Mouse (Mus musculus) spleen, postnatal 14 days (tissue): Measurements from ENCODE around the gene Psmd11.
"Not testable (repeated sequence)": the region's sequence is repeated elsewhere in the genome, so short reads cannot be mapped to it uniquely, and the experiment has no call there.

ENCODE experiments used
- DNase-seq, 2 experiments: peaks; one replicate each; pipeline ENCODE4 v3.0.0; 2021 to 2022; ENCODE audit warnings: low spot score in 2 of 2

The Psmd11 gene

DNA sequence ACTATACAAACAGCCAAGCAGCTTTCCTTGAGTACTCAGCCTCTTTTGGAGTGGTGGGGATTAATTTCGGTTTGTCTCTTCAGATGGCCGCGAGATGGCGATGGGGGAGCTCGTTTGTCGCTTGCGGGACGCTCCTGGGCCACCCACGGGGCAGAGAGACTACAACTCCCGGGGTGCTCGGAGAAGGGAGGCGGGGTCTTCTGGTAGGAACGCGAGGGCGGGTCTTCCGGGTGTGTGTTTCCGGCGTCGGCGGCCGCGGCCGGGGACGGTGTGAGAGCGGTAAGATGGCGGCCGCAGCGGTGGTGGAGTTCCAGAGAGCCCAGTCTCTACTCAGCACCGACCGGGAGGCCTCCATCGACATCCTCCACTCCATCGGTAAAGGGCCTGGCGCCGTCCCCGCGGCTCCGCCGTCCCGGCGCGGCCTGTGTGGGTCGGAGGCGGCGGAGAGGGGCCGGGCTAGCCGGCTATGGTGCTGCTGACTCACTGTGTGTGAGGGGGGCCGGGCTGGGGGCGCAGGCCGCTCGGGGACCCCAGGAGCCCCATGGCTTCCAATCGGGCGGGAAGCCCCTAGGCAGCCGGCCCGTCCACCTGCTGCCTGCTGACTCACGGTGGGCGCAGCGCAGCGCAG, at the start of gene Psmd11:
TSS of gene Psmd11 (plus strand) at position 235 of the 628 bp plus-strand sequence.
- DNase-seq, result peak; percentile 87 to 94

DNA sequence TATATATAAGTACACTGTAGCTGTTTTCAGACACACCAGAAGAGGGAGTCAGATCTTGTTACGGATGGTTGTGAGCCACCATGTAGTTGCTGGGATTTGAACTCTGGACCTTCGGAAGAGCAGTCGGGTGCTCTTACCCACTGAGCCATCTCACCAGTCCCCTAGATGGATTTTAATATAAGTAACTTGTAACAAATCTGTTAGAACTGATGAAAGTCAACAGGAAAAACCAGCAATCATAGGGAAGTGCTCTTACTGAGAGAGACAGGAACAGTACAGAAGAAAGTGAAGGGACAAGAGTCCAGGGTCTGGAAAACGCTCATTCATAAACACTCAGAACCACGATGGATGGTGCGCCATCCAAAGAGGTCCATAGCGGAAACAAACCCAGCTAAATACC, 49.2 kb upstream of the Psmd11 start:
- DNase-seq, result not testable (repeated sequence)

DNA sequence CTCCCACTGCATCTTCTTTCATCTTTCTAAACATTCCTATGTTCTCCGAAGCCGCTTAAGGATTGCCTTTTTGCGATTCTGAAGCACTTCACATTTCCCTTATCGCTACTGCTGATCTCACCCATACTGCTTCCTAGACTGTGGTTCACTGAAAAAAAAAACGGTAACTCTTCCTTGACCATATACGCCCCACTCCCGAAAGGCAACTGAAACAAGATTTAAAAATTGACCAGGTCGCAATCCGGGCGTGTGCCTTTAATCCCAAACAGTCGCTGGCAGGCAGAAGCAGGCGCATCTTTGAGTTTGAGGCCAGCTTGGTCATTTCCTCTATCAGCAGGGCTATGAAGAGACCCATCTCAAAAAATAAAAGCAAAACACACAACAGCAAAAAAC, 45.8 kb upstream of the Psmd11 start:
- DNase-seq, result peak; percentile 9 to 14

DNA sequence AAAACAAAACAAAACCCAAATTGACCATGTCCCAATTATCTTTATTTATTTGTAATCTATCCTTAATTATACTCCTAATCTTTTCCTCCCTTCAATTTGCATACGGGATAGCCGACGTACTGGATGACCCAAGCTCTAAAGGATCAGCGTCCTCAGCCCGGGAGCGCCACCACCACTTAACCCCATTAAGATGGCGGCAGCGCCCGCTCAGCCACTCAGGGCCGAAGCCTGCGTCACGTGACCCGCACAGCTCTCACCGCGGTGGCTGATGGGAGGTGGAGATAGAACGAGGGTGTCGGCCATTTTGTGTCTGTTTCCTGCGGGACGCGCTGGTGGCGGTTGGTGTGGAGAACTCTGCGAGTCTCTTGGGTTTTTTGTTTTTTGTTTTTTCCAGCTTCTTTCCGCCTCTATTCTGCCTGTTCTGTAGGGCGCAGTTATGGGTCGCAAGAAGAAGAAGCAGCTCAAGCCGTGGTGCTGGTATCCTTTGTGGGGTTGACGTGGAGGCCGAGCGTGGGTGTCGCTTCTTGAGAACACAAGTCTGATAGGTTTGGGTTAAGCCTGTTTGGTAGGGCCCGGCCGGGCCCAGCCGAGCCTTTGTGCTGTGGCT, 45.3 kb upstream of the Psmd11 start, which contains the start of gene Zfp207:
TSS of gene Zfp207 (plus strand) at position 261 of the 607 bp plus-strand sequence.
- peak; percentile 95 to 98 for DNase-seq

DNA sequence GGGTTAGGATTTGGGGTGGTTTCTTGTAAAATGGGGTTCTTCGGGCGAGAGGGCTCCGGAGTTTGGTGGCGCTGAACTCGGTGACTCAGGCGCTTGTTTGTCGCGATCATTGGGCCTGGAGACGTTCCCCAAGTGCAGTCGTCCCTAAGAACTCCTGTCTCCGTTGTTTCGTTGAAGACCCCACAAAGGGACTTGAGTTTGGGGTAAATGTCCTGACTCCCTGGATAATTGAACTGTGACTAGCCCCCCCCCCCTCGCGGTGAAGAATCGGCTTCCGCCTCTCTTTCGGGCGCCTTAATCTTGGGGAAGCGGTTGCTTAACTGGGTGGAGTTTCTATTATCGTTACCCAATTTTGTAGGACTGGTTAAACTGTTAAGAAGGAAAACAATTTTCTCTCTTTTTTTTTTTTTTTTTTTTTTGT, 44.8 kb upstream of the Psmd11 start:
- DNase-seq, result peak in 1 of 2 experiments; percentile 44

DNA sequence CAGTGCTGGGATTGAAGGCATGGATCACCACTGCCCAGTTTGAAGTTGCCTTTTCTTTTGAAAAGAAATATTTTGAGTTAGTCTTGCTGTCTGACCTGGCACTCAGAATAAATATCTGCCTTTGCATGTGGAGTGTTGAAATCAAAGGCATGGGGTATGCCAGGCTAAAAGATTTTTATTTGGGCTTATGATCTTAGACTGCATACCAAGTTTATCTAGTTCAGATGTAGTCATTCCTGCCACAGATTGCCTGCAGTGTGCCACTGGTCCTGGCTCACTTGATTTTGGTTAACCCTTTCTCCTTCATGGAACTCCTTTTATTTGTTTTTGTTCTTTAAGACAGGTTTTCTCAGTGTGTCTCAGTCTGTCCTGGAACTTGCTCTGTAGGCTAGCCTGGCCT, 44.0 kb upstream of the Psmd11 start:
- DNase-seq, result no peak

DNA sequence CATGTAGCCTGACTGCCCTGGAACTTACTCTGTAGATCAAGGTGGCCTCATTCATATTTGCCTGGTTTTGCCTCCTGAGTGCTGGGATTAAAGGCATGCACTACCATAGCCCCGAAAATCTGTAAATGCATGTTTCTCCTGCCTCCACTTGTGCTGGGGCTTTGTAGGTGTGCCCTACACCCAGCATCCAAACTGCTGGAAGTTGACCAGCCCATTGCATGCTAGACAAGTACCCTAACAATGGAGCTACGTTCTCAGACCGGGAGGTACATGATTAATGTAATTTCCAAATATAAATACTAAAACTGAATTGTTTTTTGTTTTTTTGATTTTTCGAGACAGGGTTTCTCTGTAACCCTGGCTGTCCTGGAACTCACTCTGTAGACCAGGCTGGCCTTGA, 43.4 kb upstream of the Psmd11 start:
- DNase-seq, result no peak

DNA sequence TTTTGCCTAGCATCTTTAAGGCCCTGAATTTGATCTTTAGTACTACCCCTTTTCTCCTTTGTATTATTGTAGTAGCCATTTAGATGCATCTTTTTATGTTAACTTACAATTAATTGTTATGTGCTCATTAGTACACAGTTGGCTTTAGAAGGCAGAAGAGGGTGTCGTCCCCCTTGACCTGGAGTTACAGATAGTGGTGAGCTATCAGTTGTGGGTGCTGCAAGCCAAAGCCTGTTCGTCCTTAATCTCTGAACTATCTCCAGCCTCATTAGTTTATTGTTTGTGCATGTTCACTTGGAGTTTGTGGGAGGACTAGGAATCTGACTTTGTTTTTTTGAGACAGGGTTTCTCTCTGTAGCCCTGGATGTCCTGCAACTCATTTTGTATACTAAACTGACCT, 41.6 kb upstream of the Psmd11 start:
- no peak for DNase-seq

DNA sequence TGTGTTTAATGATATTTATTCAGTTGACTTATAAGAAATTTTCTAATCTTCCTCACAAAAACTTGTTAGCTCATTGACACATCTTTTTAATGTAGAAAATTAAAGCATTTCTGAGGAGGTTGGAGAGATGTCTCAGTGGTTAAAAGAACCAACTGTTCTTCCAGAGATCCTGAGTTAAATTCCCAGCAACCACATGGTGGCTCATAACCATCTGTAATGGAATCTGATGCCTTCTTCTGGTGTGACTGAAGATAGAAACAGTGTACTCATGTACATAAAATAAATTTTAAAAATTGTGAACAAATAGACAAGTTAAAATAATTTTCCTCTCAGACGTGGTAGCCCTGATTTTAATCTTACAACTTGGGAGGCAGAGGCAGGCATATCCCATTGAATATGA, 38.5 kb upstream of the Psmd11 start:
- no peak for DNase-seq

DNA sequence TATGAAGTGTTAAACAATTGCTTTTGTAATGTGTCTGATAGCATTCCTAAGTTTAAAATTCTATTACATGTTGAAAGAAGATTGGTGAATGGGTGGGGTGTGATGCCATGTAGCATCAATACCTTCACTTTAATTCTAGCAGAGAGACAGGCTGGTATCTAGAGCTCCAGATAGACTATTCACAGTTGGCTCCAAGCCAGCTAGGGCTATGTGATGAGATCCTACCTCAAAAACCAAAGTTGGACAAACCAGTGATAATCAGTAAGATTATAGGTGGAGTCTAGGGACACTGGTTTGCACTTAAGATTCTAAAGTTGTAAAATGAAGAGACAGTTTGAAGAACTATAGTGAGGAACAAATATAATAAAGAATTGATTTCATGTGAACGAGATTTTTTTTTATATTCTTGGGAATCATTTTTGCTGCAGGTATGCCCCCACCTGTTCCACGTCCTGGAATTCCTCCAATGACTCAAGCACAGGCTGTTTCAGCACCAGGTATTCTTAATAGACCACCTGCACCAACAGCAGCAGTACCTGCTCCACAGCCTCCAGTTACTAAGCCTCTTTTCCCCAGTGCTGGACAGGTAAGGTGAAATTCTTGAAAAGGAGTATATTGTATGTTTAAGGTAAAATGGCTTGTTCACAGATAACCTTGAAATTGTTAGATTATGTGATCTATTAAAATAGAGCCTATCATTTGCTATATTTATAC, 36.9 kb upstream of the Psmd11 start:
- no peak for DNase-seq

DNA sequence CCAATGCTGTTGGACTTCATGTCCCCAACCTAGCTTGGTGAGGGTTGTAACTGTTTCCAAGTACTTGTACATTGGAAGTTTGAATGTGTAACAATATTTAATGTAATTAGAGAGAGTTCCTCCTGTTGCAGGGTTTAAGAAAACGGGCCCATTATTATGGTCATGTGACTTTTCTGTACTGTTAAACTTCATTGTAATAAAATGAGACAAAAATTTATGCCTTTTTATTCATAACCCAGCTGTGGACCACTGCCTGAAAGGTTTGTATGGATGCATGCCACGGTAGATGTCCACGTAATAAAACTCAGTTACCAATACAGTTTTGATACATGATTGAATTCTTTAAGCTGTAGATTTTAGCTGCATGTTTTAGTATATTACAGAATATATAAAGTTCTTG, 32.5 kb upstream of the Psmd11 start:
- DNase-seq, result no peak

DNA sequence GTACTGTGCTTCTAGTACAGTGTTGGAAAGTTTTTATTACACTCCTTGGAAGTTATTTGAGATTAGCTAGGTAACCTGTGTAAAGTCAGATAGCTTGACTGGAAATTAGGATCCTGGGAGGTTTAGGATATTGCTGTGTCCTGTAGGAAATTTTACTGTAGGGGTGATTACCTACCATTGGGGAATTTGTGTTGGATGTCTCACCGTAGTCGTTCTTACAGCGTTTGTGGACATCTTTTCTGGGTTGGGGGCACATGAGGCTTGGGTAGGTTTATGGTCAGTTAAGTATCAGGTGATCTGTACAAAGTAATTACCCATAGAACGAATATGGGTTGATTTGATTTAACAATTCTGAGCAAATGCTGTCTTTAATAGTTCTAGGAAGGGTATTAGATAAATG, 31.8 kb upstream of the Psmd11 start:
- no peak for DNase-seq

DNA sequence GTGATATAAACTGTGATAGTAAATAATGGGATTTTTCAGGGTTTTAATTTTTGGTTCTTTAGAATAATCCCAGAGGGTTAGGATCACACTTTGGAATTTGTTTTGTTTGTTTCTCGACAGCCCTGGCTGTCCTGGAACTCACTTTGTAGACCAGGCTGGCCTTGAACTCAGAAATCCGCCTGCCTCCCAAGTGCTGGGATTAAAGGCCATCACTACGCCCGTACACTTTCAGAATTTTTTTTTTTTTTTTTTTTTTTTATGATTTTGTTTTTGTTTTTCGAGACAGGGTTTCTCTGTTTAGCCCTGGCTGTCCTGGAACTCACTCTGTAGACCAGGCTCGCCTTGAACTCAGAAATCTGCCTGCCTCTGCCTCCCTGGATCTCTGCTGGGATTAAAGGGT, 20.5 kb upstream of the Psmd11 start:
- not testable (repeated sequence) for DNase-seq

DNA sequence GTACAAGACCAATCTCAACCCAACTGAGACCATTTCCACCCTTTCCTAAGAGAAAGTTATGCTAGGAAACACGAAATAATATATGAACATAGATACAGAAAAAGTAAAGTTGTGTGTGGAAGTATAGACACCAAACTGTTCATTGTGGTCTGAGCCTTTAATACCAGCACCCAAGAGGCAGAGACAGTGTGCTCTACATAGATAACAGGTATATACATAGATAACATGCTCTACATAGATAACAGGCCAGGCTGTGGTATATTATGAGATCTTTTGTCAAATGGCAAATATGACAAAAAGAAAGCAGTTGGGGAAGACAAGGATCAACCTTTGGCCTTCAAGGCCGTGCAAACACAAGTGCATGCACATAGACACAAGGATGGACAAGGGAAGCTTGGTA, 18.0 kb upstream of the Psmd11 start:
- no peak for DNase-seq

DNA sequence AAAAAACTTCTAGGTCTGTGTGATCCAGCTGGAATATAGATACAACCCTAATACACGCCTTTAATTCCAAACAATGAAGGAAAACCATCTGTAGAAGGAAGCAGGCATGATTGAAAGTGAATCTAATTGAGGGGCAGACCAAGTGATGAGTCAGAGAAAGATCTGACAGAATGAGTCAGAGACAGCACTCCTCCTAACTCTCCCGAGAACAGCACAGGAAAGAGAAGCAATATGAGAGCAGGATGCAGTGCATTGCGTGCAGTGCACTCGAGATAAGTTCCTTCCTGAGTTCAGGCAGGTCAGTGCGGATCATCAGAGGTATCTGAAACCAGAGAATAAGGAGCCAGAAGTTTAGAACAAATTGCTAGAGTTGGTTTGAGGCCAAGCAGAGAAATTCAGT, 11.3 kb upstream of the Psmd11 start:
- no peak for DNase-seq

DNA sequence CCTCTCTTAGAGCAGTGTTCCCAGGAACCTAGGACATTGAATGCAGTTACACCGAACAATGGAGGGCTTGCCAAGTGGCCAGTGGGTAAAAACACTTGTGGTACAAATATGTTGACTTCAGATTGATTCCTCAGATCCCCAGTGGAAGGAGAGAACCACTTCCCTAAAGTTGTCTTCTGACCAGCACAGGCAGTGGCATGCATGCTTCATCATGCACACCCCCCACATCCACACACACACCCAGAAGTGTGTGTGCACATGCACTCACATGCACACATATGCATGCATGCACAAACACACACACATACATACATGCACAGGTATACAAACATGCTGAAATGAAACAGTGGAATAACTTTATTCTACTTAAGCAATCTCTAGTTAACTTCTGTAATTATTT, 8.7 kb upstream of the Psmd11 start:
- DNase-seq, result no peak

DNA sequence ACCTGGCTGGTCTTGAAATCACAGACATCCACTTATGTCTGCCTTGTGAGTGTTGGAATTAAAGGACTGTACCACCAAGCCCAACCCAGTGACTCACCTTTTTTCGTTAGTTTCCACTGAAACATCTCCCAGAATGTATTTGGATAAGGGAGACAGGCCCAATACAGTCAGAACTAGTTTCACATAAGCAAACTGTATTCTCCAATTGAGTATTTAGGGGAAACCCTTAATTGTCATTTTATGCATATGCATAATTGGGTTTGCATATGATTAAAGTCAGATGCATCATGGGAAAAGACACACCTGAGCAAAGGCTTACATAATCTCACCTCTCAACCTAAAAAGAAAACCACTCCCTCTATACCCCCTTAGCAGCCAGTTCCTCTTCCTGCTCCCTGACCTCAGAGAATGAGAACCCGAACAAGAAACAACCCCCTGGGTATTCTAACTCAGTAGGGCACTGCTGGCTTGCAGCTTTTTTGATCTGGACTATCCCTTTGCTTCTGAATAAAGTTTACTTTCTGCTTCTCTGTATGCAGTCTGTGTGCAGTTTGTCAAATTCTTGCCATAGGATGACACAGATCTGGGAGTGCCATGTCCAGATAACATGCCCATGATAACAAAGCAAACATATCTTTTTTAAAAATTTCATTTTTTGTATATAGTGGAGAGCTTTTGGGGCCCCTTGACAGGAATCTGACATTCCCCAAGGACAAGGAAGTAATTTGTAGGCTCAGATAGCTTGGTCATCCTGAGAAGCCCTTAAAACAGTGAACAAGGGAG, 8.0 kb upstream of the Psmd11 start:
- DNase-seq, result no peak

DNA sequence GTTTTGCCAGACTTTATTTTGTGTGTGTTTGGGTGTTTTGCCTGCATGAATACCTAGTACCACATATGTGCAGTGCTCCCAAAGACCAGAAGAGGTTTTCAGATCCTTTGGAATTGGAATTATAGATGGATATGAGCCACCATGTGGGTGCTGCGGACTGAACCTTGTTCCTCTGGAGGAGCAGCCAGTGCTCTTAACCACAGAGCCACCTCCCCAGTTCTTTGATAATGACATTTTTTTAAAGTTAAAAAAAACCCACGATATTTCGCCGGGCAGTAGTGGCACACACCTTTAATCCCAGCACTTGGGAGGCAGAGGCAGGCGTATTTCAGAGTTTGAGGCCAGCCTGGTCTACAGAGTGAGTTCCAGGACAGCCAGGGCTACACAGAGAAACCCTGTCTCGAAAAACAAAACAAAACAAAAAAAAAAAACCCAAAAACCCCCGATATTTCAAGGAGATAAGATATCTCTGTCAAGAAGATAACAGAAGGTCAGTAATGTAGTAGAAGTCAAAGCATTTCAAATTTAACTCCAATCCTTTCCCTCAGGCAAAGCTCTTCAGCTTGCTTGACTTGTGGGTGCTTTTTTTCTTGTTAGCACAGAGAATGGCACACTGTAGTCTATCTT, 6.9 kb upstream of the Psmd11 start:
- no peak for DNase-seq

DNA sequence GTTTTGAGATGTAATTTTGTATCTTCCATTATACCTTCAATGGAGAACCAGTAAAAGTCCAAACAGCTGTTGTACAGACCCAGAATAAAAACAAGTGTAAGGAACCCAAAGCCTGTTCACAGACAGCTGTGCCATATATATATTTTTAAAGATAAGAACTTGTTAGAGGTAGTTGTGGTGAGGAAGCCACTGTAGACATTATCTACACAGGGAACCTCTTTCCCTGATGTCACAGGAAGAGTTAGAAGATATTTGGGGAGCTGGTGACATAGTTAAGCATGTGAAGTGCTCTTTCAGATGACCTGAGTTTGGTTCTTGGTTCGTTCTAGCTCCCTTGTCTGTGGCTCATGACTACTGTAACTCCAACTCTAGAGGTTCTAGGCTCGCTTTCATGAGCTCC, 3.7 kb upstream of the Psmd11 start:
- DNase-seq, result no peak

DNA sequence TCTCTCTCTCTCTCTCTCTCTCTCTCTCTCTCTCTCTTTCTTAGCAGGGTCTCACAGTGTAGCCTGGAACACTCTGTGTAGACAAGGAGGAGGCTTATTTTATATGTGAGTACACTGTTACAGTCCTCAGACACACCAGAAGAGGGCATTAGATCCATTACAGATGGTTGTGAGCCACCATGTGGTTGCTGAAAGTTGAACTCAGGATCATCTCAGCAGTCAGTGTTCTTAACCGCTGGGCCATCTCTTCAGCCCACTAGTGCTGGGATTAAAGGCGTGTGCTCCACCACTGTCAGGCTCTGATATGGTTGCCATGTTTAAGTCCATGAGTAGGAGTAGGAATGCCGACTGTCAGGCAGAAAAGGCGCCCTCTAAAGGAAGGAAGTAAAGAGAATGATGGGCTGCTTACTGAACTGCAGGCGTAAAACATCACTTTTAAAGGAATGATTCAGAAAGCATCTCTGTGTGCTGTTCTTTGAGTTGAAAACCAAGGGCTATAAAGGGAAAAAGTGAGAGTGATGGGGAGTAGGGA, 3.1 kb upstream of the Psmd11 start:
- no peak for DNase-seq

DNA sequence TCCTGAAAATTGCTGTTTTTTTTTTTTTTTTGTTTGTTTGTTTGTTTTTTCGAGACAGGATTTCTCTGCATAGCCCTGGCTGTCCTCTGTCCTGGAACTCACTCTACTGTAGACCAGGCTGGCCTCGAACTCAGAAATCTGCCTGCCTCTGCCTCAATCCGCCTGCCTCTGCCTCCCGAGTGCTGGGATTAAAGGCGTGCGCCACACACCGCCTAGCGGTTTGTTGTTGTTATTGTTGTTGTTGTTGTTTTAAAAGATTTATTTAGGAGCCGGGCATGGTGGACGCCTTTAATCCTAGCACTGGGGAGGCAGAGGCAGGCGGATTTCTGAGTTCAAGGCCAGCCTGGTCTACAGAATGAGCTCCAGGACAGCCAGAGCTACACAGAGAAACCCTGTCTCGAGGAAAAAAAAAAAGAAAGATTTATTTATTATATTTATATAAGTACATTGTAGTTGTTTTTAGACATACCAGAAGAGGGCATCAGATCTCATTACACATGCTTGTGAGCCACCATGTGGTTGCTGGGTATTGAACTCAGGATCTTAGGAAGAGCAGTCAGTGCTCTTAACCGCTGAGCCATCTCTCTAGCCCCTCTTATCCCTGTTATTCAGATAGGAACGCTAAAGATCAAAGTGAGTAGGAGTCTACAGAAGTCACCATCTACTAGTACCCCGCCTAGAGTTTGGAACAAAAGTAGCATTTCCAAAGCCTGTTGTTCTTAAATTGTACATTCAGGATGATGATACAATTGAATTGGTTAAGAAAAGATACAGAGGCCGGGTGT, 2.2 kb upstream of the Psmd11 start:
- DNase-seq, result not testable (repeated sequence)
